In the genomic region with DNA sequence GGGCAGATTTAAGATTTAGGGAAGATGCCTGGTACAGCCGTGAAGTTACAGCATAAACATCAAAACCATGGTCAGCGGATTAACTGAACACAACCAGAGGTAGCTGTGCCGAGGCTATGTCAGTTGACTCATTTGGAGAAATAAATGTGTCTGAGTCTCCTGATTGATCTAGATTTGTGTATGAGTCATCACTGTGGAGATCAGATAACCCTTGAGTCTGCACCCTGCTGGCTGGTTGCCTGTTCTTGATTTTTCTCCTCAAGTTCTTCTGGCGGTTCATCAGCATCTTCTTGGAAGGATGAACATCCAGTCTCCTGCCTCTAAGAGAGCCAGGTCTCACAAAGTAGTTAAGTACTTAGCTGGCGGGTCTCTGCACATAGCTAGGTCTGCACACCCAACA, we compare ENCODE assay signal across 15 mouse cellular contexts.
DNase-seq lines count a peak whose midpoint lies in the region; ATAC-seq and TF ChIP-seq lines count a peak whose summit lies in the region.
"Had no signal": no experiment of that assay in that cellular context is flagged by ENCODE, and none has a peak within 500 bp of the region (broad histone marks: within the 10 kb centered on the region; RNA-seq: fewer than 3 reads in every experiment).

No protein-coding gene starts in this region.

- intact Hi-C loops in heart, postnatal 25 days (cut with DNase I) = no loop called here

- no peak overlapping the region for H3K4me3 ChIP-seq in heart, postnatal 0 days (ENCODE audit: low read depth, low read length)
- no peak overlapping the region for H3K4me3 ChIP-seq in MEL (ENCODE audit: control insufficient read depth in 1 of 2, insufficient read depth in 1 of 2, low read depth in 2 of 2, low read length in 2 of 2)
- H3K4me3 ChIP-seq in forebrain, postnatal 0 days (ENCODE audit: low read depth, low read length) = no peak overlapping the region
- H3K4me3 ChIP-seq: heart, embryonic 12.5 days; limb, embryonic 13.5 days had no signal

- H3K27me3 ChIP-seq in heart, postnatal 0 days (ENCODE audit: control insufficient read depth, insufficient read depth, low read length) = no peaks in the 10 kb centered on the region
- H3K27me3 ChIP-seq in MEL (ENCODE audit: control insufficient read depth in 1 of 2, insufficient read depth in 2 of 2, low read length in 2 of 2) = no peaks in the 10 kb centered on the region
- no peaks in the 10 kb centered on the region for H3K27me3 ChIP-seq in forebrain, postnatal 0 days (ENCODE audit: insufficient read depth, low read length)
- H3K27me3 ChIP-seq: heart, embryonic 12.5 days; limb, embryonic 13.5 days had no signal

- no peaks in the 10 kb centered on the region for H3K79me2 ChIP-seq in MEL (ENCODE audit: control insufficient read depth, insufficient read depth, low read length, poor library complexity)

- TF ChIP-seq RAD21 in MEL (IDR thresholded peaks at IDR 0.05; ENCODE audit: low read depth, low read length) = no peak

- no peak overlapping the region for H3K9ac ChIP-seq in heart, postnatal 0 days (replicated peaks; ENCODE audit: low read depth, low read length)
- no peak overlapping the region for H3K9ac ChIP-seq in MEL (ENCODE audit: control insufficient read depth, low read depth, low read length, poor library complexity, severe bottlenecking)
- no peak overlapping the region for H3K9ac ChIP-seq in forebrain, postnatal 0 days
- H3K9ac ChIP-seq: heart, embryonic 12.5 days; limb, embryonic 13.5 days; liver, embryonic 14.5 days had no signal

- WGBS in heart, postnatal 0 days = 88% methylated on average over 5 of the region's 5 CpGs
- WGBS in forebrain, postnatal 0 days = 96% methylated on average over 5 of the region's 5 CpGs

- no peaks in the 10 kb centered on the region for H3K9me3 ChIP-seq in heart, postnatal 0 days (replicated peaks; ENCODE audit: control insufficient read depth, low read length)
- no peaks in the 10 kb centered on the region for H3K9me3 ChIP-seq in MEL (replicated peaks; ENCODE audit: insufficient read depth, low read length)
- H3K9me3 ChIP-seq in forebrain, postnatal 0 days (ENCODE audit: low read length) = no peaks in the 10 kb centered on the region
- H3K9me3 ChIP-seq: heart, embryonic 12.5 days; limb, embryonic 13.5 days had no signal

- TF ChIP-seq CTCF in heart, postnatal 0 days (IDR thresholded peaks at IDR 0.05; ENCODE audit: low read depth) = no peak
- TF ChIP-seq CTCF in MEL (IDR thresholded peaks at IDR 0.05 in 2 of 3, conservative IDR thresholded peaks at IDR 0.05 in 1 of 3; ENCODE audit: control insufficient read depth in 1 of 3, insufficient read depth in 1 of 3, low read depth in 2 of 3, low read length in 3 of 3, poor library complexity in 1 of 3, severe bottlenecking in 1 of 3) = no peak
- TF ChIP-seq CTCF in forebrain, postnatal 0 days (IDR thresholded peaks at IDR 0.05; ENCODE audit: low read depth) = no peak

- DNase-seq in heart, postnatal 0 days (ENCODE audit: low spot score) = no peak
- DNase-seq in heart, postnatal 25 days (ENCODE audit: low spot score) = no peak
- peak; percentile 60 for DNase-seq in CD4-positive helper T cell, adult 2 months (ENCODE audit: low read depth, low spot score)
- peak; percentile 17 for DNase-seq in MEL (ENCODE audit: low read depth, low spot score)
- DNase-seq in gastrocnemius, postnatal 25 days = peak; percentile 33
- DNase-seq in forebrain, postnatal 0 days = no peak
- DNase-seq in kidney, adult 9 months = no peak
- DNase-seq: cerebellum, adult 2 months; retina, postnatal 1 day; thymus, adult 2 months had no signal

- TF ChIP-seq POLR2A in MEL (IDR thresholded peaks at IDR 0.05; ENCODE audit: control insufficient read depth in 1 of 2, insufficient read depth in 1 of 2, low read depth in 1 of 2, low read length in 2 of 2, poor library complexity in 1 of 2) = no peak

- peaks cover 10% of the 10 kb centered on the region; the same call in 1 of the 2 replicates for H3K4me1 ChIP-seq in heart, postnatal 0 days (ENCODE audit: control insufficient read depth, insufficient read depth)
- H3K4me1 ChIP-seq in MEL (ENCODE audit: control insufficient read depth in 1 of 2, insufficient read depth in 2 of 2, low read length in 2 of 2) = peaks cover 0 to 5% of the 10 kb centered on the region in 2 experiments; a peak in 2 of 4 replicates
- no peaks in the 10 kb centered on the region for H3K4me1 ChIP-seq in forebrain, postnatal 0 days (ENCODE audit: insufficient read depth)
- H3K4me1 ChIP-seq: heart, embryonic 12.5 days; limb, embryonic 13.5 days had no signal

- H3K27ac ChIP-seq in heart, postnatal 0 days (ENCODE audit: low read depth) = 0 out of 2 replicates have a peak overlapping the region, but pooled peaks have one; percentile 7
- H3K27ac ChIP-seq in MEL (ENCODE audit: control insufficient read depth, low read depth, low read length) = no peak overlapping the region
- H3K27ac ChIP-seq in forebrain, postnatal 0 days (ENCODE audit: low read depth, low read length) = no peak overlapping the region
- H3K27ac ChIP-seq: limb, embryonic 13.5 days; liver, embryonic 14.5 days had no signal

- peaks cover 21% of the 10 kb centered on the region for H3K36me3 ChIP-seq in heart, postnatal 0 days (replicated peaks; ENCODE audit: control insufficient read depth, insufficient read depth, low read length)
- peaks cover 0 to 12% of the 10 kb centered on the region in 2 experiments for H3K36me3 ChIP-seq in MEL (ENCODE audit: control insufficient read depth in 1 of 2, insufficient read depth in 2 of 2, low read length in 2 of 2)
- H3K36me3 ChIP-seq in forebrain, postnatal 0 days (ENCODE audit: insufficient read depth) = peaks cover 4% of the 10 kb centered on the region; the same call in 1 of the 2 replicates

- TF ChIP-seq EP300 in heart, postnatal 0 days (IDR thresholded peaks at IDR 0.05; ENCODE audit: low read depth) = no peak
- TF ChIP-seq EP300 in MEL (IDR thresholded peaks at IDR 0.05; ENCODE audit: low read depth in 1 of 2, low read length in 2 of 2) = no peak

- no peak for ATAC-seq in heart, postnatal 0 days (ENCODE audit: insufficient read depth, low read depth)
- ATAC-seq in forebrain, postnatal 0 days = no peak
- ATAC-seq: lung, postnatal 0 days; midbrain, embryonic 16.5 days had no signal

- no peak overlapping the region for H3K4me2 ChIP-seq in heart, postnatal 0 days (ENCODE audit: low read depth, low read length)
- no peak overlapping the region for H3K4me2 ChIP-seq in forebrain, postnatal 0 days (ENCODE audit: low read depth)
- H3K4me2 ChIP-seq: heart, embryonic 12.5 days; limb, embryonic 13.5 days had no signal

TF ChIP-seq in MEL, 35 proteins besides CTCF, POLR2A, EP300 and RAD21:
- no peak for TF ChIP-seq SIN3A (IDR thresholded peaks at IDR 0.05; ENCODE audit: low read length)
- TF ChIP-seq GATA1 (IDR thresholded peaks at IDR 0.05; ENCODE audit: low read depth, low read length) = 0 out of 2 replicates have a peak, but pooled peaks have one; percentile 26

Comparison
In these comparisons a context has a peak if more than half of its experiments do, and no peak if none do; other contexts are left out.
1. DNase-seq: peak in CD4-positive helper T cell, adult 2 months (single experiment), MEL (single experiment) and gastrocnemius, postnatal 25 days (single experiment); none in heart, postnatal 0 days (single experiment), heart, postnatal 25 days (single experiment), forebrain, postnatal 0 days (single experiment) and kidney, adult 9 months (single experiment).